Mouse (Mus musculus) liver (tissue): ENCODE results near the gene Tex48.

Experiments used
- DNase-seq: peaks from one replicate; pipeline ENCODE4 v3.0.0-alpha.2; 2020; ENCODE audit warnings: mixed read lengths

The Tex48 gene

DNA sequence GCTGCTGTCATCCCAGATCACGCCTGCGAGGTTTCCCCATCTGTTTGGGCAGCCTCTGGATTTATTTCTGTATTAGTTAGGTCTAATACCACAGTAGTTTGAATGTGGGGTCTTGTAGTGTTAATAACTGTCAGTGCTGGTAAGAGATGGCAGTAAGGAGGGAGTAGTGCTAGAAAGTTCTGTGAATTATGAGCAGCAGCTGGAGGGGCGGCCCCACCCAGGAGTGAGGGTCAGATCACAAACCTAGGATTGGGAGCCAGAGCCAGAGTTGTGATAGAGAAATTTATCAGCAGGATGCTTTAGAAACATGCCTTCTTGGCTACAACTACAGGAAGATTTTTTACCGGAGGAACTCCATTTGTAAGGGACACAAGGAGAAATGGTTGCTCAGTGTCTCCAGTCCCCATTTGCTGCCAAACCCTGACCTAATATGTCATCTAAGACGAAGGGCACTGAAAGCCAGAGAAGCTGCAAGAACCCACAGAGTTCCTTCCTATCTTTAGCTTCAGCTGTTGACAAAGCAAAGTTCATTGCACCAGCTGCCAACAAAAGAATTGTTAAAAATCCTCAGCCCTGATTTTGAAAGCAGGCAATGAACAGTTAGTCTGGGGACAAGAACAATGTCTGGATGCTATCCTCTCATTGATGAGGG lies 27.6 kb downstream of the Tex48 start:
- no peak for DNase-seq

DNA sequence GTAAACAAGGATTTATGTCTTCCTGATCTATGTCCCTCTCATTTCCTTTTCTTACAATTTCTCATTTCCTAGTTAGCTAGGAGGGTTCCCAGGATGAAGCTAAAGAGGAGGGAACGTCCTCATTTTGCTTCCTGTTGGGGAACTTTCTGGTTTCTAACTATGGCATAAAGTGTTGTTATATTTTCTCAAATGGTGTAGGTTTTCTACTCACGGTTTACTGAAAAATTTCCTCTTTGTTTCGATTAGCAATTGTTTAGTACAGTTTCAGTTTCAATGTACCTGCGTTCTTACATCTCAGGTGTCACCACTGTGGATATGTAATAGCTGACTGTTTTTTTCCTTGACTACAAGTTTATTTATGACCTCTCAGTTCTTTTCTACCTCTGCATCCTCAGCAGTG lies 31.7 kb downstream of the Tex48 start:
- no peak for DNase-seq

DNA sequence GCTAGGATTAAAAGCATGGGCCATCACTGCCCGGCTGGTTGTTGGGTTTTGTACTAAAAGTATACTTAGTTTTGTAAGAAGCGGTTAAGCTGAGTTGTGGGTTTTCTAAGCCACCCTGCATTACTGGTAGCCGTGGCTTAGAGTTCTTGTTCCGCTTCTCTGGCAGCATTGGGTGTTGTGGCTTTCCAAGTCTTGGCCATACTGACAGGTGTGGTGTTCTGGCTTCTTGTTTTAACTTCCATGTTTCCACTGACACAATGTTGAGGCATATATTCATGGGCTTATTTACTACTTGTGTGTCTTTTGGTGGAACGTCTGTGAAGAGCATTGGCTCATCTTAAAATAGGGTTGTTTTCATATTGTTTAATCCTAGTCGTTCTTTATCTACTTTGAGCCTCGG lies 32.2 kb downstream of the Tex48 start:
- no peak for DNase-seq

DNA sequence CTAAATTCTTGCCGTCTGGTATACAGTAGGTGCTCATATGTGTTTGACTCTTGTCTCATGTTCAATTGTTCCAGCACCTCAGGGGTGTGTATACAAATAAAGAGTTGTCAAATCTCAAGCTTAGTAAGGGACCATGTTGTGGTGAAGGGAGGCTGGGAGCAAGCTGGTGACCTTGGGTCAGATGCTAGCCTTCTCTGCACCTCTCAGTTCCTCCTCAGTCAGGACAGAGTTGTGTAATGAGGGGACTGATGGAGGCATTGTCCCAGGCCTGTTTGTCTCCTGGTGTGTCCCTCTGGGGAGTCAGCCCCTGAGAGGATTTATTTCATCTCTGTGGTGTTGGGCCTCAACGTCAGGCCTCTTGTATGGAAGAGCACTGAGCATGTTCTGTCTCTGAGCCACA lies 36.0 kb downstream of the Tex48 start:
- no peak for DNase-seq

DNA sequence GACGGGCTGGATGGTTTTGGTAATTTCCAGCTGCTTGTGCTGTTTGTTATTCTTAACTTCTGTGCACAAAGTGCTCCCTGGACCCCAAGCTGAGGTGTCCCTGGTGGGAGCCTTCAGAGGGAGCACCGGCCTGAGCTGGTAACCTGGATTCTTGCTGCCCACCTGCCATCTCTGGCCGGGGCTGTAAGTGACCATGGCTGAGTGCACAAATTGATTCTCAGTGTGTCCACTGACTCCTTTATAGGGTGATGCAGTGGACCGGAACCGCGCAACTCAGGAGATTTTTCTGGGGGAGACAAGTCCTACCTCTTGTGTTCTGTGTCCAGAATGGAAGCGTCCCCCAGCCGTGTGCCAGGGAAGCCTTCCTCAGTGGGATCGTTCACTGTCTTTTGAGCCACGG lies 37.0 kb downstream of the Tex48 start:
- DNase-seq, result no peak

DNA sequence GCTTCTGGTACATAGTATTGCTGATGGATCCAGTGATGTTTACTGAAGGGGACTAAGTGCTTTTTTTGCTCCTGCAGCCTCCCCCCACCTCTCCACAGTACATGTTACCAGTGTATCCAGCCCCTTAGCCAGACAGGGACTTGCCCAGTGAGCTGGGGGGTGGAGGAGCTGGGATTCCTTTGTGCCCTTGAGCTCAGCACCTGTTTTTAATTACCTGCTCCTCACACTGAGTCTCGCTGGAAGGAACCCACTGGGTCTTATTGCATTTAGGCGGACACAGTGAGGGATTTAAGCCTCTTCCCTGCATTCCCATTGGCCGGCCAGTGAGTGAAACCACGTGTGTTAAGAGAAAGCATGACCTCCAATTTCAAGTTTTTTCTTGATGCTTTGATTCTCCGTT lies 39.6 kb downstream of the Tex48 start:
- no peak for DNase-seq

DNA sequence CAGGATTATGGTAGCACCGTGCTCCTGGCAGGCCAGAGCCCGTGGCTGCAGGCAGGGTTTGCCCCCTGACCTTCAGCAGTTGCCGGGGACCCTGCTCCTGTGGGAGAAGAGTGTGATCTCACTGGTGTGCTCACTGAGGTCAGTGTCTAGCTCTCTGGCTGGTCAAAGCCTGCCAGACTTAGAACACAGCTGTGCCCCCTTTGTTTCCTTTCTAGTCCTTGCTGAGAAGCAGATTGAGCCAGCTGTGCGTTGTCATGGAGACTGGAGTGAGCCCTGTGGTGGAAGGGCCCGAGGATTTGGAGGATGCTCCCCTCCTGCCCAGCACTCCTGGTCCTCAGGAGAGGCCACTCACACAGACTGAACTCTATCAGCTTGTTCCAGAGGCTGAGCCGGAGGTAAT lies 42.1 kb downstream of the Tex48 start:
- no peak for DNase-seq

DNA sequence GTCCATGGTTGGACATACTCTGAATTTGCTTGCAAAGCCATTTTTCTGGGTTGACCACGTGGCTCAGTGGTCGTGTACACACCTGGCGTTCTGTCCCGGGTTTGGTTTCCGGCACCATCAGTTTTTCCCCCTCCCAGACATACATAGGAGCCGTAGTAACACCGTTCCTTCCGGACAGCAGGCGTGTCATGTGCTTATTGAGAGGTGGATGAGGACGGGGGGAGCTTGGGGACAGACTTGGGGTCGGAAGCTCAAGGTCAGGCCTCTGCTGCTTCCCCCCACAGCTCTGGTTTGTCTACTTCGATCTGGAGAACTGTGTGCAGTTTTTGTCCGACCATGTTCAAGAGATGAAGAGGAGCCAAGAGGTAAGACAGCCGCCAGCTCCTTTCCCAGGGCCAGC lies 42.6 kb downstream of the Tex48 start:
- DNase-seq, result no peak

DNA sequence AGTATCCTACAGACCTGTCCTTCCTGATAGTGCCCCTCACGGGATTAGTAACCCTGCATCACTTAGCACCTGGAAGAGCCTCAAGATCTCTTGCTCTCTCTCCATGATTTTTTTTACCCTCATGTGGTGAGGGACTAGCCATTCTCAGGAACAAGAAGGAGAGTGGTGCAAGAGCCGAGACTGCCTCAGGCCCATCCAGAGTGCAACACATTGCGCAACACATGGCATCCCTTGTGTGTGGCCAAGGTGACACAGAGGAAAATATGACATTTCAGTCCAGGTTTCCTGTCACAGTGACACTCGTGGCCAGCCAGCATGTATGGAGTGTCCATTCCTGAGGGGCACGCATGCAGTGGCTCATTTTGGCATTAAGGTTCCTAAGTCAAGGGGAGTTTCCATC lies 49.6 kb downstream of the Tex48 start:
- no peak for DNase-seq

DNA sequence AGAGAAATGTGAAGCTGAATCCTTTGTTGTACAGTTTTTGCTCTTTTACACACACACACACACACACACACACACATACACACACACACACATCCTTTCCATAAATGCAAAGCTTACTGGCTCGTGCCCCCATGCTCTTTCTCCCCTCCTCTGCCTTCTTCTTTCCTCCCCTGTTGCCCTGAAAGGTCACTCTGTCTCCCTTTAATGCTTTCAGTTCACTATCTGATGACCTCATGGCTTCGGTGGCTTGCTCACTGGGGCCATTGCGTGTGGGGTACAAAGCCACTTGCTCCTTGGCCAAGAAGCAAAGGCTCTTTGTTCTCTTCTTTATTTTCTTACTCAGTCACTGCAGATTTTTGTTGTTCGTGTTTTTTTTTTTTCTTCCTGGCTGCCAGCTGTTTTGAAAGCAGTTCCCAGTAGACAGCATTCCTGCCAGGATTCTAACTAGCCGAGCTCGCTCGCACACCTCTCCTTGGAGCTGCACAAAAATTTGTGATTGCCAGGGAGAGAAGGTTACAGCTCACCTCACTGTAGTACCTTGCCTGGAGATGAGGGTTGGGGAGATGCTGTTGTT lies 51.9 kb downstream of the Tex48 start:
- no peak for DNase-seq

DNA sequence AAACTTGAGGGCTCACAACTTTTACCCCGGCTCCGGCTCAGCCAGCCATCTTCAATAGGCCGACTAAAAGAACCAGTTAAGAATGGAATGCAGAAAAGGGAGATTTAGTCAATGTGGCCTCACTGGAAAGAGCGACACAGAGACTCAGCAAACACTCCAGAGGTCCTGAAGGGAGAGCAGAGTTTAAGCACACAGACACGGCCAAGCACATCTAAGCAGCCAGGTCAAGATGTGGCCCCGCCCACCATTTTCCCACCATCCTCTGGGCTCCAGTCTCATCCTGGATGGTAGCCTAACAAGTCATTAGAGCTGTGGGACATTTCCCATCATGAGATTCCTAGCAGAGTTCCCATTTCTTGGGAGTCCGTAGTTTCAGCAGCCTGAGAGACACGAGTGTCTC lies 52.9 kb downstream of the Tex48 start:
- DNase-seq, result no peak

DNA sequence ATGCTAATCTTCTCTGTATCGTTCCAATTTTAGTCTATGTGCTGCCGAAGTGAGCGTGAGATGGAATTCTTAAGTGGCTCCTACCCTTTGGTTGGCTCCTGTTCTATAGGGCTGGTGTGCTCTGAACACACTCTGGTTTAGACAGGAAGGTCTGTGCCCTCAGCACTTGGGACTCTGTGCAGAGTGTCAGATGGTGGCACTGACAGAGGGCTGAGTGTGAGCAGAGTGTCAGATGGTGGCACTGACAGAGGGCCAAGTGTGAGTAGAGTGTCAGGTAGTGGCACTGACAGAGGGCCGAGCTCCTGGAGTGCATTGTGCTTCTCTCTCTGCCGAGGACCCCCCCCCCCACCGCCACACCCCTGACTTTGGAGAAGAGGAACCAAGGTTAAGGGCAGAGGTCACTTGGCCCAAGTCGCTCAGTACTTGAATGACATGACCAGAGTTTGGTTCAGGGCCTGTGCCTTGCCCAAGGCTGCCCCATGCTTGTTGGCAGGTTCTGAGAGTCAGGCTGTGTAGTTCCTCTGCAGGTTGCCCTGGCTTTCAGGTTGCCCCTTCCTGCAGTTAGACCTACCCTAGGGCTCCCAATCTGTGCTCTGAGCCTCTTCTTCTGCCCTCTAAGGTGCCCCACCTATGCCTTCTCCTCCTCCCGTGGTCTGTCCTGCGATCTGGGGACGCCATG lies 54.4 kb downstream of the Tex48 start:
- no peak for DNase-seq

DNA sequence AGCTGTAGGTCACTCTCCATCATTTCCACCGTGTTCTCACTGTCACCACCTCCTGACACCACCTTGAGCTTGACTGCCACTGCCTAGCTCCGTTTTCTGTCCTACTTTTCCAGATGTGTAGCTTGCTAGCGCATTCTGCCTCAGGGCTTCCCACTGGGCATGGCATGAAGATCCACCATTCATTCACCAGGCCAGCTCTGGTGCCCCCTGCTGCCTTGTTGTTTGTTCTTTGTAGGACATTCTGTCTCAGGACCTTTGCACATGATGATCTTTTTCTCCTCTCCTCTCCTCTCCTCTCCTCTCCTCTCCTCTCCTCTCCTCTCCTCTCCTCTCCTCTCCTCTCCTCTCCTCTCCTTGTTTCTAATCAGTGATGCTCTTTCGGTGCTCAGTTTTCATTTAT lies 59.5 kb downstream of the Tex48 start:
- no peak for DNase-seq

DNA sequence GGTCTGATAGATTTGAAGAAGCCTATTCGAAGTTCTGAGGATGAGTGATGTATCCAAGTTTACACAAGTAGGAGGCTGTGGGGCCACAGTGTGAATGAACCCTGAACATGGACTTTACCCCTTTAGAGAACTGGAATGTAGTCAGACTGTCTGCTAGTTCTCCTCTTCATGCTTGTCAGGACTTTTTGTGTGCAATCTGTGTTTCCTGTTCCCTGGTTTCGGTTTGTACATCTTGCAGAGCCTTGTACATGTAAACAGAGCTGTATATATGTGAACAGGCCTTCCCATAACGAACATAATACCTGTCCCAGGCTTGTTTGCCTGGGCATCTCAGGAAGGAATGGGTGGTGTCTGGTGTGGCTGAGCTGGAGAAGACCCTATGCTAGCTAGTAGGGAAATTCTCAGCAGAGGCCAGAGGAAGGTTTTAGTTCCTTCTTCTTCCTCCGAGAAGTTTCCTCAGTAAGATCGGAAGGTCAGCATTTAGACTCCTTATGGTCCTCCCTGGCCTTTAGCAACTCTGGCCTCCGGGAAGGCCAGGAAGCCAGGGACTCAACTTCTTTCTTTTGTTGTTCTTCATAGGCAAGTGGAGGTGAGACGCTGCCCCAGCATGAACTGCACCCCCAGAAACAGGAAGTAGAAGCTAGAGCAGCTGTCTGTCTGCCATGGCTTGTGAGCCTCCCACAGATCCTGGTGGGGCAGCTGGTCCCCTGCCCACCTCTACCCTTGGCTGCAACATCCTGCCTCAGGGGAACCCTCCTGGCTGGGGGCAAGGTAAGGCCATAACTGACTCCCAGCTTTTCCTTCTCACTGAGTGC lies 60.2 kb downstream of the Tex48 start:
- no peak for DNase-seq

DNA sequence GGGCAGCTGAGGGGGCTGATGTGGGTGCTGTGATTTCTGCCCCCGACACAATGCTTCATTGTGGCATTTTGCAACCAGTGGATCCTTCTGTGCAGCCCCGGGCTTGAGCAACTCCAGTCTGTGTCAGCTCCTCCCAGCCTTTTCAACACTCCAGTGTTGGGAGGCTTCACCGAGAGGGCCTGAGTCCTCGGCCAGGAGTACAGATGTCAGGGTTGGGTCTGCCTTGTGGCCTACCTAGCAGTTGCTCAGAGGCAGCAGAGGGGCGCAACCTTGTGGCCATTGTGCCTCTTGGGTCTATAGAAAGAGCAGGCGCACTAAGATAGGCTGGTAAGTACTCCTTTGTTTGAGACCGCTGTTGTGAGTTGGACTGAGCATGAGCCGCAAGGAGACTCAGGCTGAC lies 62.1 kb downstream of the Tex48 start:
- no peak for DNase-seq

DNA sequence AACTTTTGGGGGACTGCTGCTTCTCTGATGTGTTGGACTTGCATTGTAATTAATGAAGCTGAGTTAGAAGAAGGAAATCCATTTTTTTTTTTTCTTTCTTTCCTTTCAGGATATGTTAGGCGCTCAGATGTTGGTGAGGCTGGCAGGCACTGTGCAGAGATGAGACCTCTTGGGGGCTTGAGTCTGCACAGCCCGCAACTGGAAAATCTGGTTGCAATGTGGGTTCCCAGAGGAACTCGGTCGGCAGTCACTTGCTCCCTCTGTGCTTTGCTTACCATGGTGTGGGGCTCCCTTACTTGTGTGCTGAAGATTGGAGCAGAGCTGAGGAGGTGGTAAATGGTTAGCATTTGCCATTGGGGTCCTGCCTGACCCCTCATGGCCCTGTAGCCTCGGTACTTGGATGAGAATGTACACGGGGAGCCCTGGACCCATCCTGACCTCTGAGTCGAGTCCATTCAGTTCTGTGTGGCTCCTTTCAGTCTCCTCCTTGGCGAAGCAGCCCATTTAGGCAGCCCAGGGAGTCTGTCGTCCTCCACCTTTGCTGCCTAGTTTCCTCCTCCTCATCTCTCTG lies 63.0 kb downstream of the Tex48 start:
- no peak for DNase-seq

DNA sequence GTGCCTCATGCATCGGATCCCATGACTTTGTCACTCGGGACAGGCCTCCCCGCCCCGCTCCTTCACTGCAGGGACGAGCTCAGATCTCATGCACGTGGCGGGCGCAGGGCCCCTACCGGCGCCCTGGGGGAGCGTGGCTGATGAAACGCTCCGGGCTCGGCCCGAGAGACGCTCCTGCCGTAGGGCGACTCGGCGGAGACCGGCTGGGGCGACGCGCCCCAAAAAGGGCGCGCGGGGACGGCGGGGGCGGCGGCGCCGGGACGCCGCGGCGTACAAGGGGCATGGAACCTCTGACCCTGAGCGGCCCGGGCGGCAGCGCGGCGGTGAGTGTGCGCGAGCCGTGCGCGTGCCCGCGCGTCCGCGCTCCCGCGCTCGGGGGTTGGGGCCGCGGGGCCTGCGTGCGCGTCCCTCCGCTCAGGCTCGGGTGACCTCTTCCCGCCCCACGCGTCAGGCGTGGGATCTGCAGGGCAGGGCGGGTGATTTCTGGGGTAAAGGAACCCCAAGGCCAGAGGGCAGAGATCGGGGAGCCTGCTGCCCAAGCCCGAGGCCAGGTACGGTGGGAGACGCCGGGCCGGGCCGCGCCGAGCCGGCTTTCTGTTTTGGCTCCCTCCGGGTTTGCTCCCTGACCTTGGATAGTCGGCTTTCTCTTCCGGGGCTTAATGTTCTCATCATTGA lies 63.7 kb downstream of the Tex48 start, which contains the start of gene Tmem268:
Tmem268 (plus strand) TSS at position 375 of the 675 bp plus-strand sequence.
- DNase-seq, result peak; percentile 79

DNA sequence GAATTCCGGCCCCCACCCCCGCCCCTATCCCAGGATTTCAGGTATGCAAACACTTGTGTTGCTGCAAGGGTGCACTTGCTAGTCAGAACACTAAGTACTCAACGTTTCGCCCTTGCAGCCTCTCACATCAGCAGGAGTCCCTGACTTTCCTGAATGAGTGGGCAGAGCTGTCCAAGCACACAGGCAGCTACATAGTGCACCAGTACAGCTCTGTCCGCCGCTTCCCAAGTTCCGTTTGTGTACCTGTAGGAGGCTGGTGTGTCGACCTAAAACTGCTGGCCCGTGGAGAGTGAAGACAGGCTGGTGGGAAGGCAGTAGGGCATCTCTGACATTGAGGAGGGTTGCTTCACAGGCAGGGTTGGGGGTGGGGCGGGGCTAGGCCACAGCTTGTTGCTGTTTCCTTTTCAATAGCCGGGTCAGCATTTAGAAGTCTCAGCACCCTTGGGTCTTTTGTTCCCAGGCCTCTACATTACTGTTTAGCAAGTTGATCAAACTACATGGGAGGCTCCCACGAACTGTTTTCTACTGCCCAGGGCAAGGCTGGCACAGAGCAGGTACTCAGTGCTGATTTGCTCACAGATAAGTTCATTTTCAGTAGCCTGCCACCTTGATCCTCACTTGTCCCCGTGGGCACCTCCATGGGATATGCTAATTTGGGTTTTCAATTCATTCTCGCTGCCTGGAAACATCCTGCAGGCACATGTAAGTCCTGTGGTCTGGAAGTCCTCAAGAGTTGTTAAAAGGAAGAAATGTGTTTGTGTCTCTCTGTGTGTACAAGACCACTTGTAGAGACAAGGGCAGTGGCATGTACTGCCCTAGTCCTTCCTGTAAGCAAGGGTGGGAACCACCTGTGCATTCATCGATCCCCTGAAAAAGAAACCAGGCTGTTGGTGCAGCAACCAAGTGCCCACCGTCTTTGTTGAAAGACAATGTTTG lies 64.8 kb downstream of the Tex48 start:
- peak; percentile 53 for DNase-seq
